Mouse (Mus musculus): ENCODE measurements around the gene Bbx.

- TF ChIP-seq CTCF (conservative IDR thresholded peaks at IDR 0.05 in 1 of 2, IDR thresholded peaks at IDR 0.05 in 1 of 2; ENCODE audit: low read depth in 2 of 2, low read length in 2 of 2) = no peak
- no peak for TF ChIP-seq EP300 (IDR thresholded peaks at IDR 0.05; ENCODE audit: low read length)
- TF ChIP-seq USF2 (conservative IDR thresholded peaks at IDR 0.05; ENCODE audit: low read depth, low read length) = no peak
- no peak for TF ChIP-seq RAD21 (IDR thresholded peaks at IDR 0.05; ENCODE audit: low read depth, low read length)
- TF ChIP-seq JUND (conservative IDR thresholded peaks at IDR 0.05; ENCODE audit: low read depth, low read length) = no peak
- TF ChIP-seq POLR2A (IDR thresholded peaks at IDR 0.05; ENCODE audit: low read depth, low read length) = no peak
- no peak for TF ChIP-seq USF1 (IDR thresholded peaks at IDR 0.05; ENCODE audit: low read depth, low read length)
- no peak for TF ChIP-seq BHLHE40 (IDR thresholded peaks at IDR 0.05; ENCODE audit: low read depth, low read length)
- TF ChIP-seq MAX (IDR thresholded peaks at IDR 0.05; ENCODE audit: low read length) = no peak
- no peak for TF ChIP-seq ZC3H11A (IDR thresholded peaks at IDR 0.05; ENCODE audit: low read depth, low read length)
- TF ChIP-seq GABPA (IDR thresholded peaks at IDR 0.05; ENCODE audit: insufficient replicate concordance, low read depth, low read length) = no peak
- no peak for TF ChIP-seq E2F4 (IDR thresholded peaks at IDR 0.05; ENCODE audit: insufficient replicate concordance, low read depth, low read length)
- no peak for TF ChIP-seq JUN (IDR thresholded peaks at IDR 0.05; ENCODE audit: insufficient read depth, low read depth, low read length)
- no peak for TF ChIP-seq ZKSCAN1 (IDR thresholded peaks at IDR 0.05; ENCODE audit: borderline replicate concordance, low read depth, low read length)
These were observed 205.9 kb downstream of the Bbx start for GRCm38 (mm10) chr16:50226274-50226673.
